Mouse (Mus musculus): ENCODE data around the gene I830077J02Rik.

- no peak for TF ChIP-seq POLR2A (IDR thresholded peaks at IDR 0.05; ENCODE audit: borderline replicate concordance, low read depth, low read length)
- no peak for TF ChIP-seq CTCF (IDR thresholded peaks at IDR 0.05; ENCODE audit: low read depth, low read length)
These were observed 55.1 kb downstream of the I830077J02Rik start for GRCm38 (mm10) chr3:105877252-105877803.

Data from bone marrow macrophage, adult 2 months (primary cell).